Mouse (Mus musculus): Measurements from ENCODE around the gene Gm7358. TPM values are rescaled to one million over a fixed set of nuclear protein-coding genes. Genes with fewer than 3 reads are reported as not detected.
"Not testable (repeated sequence)": the region's sequence is repeated elsewhere in the genome, so short reads cannot be mapped to it uniquely, and the experiment has no call there.

The Gm7358 gene
- polyA plus RNA-seq (2012; rRNA removed): 23.7 and 24.0 TPM in 2 replicates

DNA sequence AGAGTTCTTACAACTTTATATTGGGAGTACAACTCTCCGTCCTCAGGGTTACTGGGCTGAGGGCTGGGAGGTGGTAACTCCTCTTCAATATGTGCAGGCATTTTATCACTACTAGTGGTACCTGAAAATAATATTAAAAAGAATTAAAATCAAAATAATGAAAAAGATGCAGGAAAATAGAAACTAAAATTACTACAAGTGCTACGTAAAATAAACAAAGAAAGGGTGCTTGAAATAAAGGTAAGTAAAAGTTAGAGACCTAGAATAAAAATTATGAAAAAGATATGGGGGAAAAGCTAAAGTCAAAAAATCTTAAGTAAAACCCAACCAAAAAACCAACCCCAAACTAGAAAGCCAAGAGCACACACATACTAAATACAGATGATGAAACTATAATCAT, at the start of gene Gm7358:
Gene Gm7358, minus strand, starts transcription at position 101 of the 400 bp plus-strand sequence.
- H3K4me1 ChIP-seq (ENCODE audit: control insufficient read depth, insufficient read depth, low read length); H3K27ac ChIP-seq (ENCODE audit: control insufficient read depth, insufficient read depth, low read depth, low read length); H3K36me3 ChIP-seq (ENCODE audit: control insufficient read depth, insufficient read depth, low read length); H3K4me3 ChIP-seq (ENCODE audit: control insufficient read depth, low read depth, low read length); H3K27me3 ChIP-seq (ENCODE audit: control insufficient read depth, insufficient read depth, low read length): not testable (repeated sequence)

DNA sequence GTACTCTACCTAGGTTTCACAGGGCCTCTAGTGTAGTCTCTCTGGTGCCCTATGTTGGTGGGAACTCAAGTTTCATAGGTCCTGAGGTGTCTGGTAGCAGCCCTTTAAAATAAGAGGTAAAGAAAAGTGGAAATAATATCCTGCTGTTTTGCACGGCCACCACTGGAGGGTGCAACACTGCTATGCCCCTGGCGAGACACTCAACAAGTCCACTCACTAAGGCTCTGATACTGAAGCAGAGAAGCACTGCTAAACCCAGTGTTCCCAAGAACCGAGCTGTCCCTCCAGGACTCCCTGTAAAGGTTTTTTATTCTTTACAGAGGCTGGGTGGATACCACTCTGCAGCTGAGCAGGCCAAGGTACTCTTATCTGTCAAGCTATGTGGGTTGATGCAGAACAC, 43.7 kb upstream of the Gm7358 start:
- not testable (repeated sequence) for H3K4me1 ChIP-seq (ENCODE audit: control insufficient read depth, insufficient read depth, low read length); H3K27ac ChIP-seq (ENCODE audit: control insufficient read depth, insufficient read depth, low read depth, low read length); H3K36me3 ChIP-seq (ENCODE audit: control insufficient read depth, insufficient read depth, low read length); H3K4me3 ChIP-seq (ENCODE audit: control insufficient read depth, low read depth, low read length); H3K27me3 ChIP-seq (ENCODE audit: control insufficient read depth, insufficient read depth, low read length)

DNA sequence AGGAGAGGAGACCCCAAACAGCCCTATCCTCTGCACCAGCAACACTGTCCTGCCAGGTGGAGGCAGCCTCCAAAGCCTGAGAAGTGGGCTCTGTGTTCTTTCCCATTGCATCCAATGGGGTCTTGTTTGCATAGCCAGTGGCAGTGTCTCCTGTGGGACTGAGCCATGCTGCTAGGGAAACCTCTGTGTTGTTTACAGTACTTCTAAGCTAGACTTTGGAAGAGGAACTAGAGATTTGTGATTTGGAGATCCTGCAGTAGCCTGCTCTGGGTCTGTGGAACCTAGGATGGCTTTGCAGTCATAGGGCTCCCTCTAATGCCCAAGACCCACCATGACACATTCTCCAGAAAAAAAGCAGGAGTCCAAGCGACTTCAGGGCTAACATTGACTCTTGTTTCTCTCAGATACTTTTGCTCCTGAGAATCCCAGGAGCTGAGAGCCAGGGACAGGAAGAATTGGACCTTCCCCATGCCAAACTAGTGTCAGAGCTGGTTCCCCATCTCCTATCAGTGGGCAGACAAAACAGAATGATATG, 42.2 kb upstream of the Gm7358 start:
- not testable (repeated sequence) for H3K4me1 ChIP-seq (ENCODE audit: control insufficient read depth, insufficient read depth, low read length); H3K27me3 ChIP-seq (ENCODE audit: control insufficient read depth, insufficient read depth, low read length)

DNA sequence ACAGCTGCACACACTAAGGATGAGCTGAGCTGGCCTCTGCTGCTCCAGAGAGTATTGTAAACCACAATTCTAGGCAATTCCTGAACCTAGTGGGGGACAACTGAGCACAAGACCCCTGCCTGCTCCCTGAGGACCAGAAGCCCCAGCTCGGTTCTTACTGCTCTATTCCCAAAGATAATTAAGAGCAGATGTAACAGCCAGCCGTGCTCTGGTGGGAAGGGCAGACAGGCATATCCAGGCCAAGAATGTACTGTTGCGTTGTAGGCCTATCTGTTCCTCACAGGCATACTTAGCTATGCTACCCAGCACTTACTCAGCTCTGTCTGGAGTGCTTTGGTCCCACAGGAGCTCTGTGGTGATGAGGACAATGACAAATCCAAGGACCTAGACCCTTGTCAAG, 40.6 kb upstream of the Gm7358 start:
- not testable (repeated sequence) for H3K4me1 ChIP-seq (ENCODE audit: control insufficient read depth, insufficient read depth, low read length); H3K27ac ChIP-seq (ENCODE audit: control insufficient read depth, insufficient read depth, low read depth, low read length); H3K36me3 ChIP-seq (ENCODE audit: control insufficient read depth, insufficient read depth, low read length); H3K4me3 ChIP-seq (ENCODE audit: control insufficient read depth, low read depth, low read length); H3K27me3 ChIP-seq (ENCODE audit: control insufficient read depth, insufficient read depth, low read length)

More for the DNA sequence above, 42.2 kb upstream of the Gm7358 start:
- H3K4me3 ChIP-seq (ENCODE audit: control insufficient read depth, low read depth, low read length); H3K27ac ChIP-seq (ENCODE audit: control insufficient read depth, insufficient read depth, low read depth, low read length); H3K36me3 ChIP-seq (ENCODE audit: control insufficient read depth, insufficient read depth, low read length): not testable (repeated sequence)

DNA sequence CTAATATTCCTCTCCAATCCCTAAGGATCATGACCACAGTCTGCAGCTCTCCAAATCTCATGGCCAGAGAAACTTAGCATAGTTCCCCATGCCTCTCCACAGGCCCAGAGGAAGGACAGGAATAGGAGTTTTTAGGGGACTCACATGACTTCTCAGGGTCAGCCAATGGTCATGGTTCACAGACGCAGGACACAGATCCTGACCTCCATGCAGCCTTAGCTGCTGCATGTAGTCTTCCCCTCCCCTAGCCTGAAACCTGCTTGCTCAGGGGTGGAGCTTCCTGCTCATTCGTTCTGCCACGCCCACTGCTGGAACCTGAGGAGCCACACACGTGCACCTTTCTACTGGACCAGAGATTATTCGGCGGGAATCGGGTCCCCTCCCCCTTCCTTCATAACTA, 34.8 kb upstream of the Gm7358 start:
- not testable (repeated sequence) for H3K27ac ChIP-seq (ENCODE audit: control insufficient read depth, insufficient read depth, low read depth, low read length); H3K4me1 ChIP-seq (ENCODE audit: control insufficient read depth, insufficient read depth, low read length); H3K4me3 ChIP-seq (ENCODE audit: control insufficient read depth, low read depth, low read length); H3K27me3 ChIP-seq (ENCODE audit: control insufficient read depth, insufficient read depth, low read length); H3K36me3 ChIP-seq (ENCODE audit: control insufficient read depth, insufficient read depth, low read length)

DNA sequence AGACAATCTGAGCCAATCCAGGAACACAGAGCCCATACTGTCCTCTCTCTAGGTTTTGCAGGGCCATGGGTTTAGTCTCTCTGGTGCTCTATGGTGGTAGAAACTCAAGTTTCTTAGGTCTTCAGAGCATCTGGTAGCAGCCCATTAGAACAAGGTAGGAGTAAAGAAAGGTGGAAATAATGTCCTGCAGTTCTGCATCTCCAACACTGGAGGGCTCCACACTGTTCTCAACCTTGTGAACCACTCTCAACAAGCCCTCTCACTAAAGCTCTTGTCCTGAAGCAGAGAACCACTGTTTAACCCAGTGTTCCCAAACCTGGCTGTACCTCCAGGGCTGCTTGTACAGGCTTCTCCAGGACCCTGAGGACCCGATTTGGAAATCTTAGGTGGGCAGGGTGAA, 27.3 kb upstream of the Gm7358 start:
- not testable (repeated sequence) for H3K4me3 ChIP-seq (ENCODE audit: control insufficient read depth, low read depth, low read length); H3K36me3 ChIP-seq (ENCODE audit: control insufficient read depth, insufficient read depth, low read length); H3K4me1 ChIP-seq (ENCODE audit: control insufficient read depth, insufficient read depth, low read length); H3K27ac ChIP-seq (ENCODE audit: control insufficient read depth, insufficient read depth, low read depth, low read length); H3K27me3 ChIP-seq (ENCODE audit: control insufficient read depth, insufficient read depth, low read length)

DNA sequence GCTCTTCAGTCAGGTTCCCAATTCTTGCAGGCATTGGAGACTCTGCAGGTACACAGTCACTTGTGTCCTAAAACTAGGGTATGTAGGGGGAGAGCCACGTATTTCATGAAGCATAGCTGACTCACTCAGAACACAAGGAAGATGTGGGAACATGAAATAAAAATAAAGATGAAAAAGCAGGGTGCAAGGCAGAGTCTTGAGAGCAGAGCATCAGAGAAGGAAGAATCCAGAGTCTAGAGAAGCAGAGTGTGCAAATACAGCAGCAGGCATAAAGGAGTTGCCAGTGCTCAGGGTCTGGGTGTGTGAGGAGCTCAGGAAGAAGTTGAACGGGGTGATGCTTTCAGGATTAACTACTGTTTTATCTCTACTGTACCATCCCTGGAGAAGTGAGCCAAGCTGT, 17.5 kb downstream of the Gm7358 start:
- not testable (repeated sequence) for H3K27me3 ChIP-seq (ENCODE audit: control insufficient read depth, insufficient read depth, low read length); H3K4me3 ChIP-seq (ENCODE audit: control insufficient read depth, low read depth, low read length); H3K27ac ChIP-seq (ENCODE audit: control insufficient read depth, insufficient read depth, low read depth, low read length); H3K4me1 ChIP-seq (ENCODE audit: control insufficient read depth, insufficient read depth, low read length); H3K36me3 ChIP-seq (ENCODE audit: control insufficient read depth, insufficient read depth, low read length)

DNA sequence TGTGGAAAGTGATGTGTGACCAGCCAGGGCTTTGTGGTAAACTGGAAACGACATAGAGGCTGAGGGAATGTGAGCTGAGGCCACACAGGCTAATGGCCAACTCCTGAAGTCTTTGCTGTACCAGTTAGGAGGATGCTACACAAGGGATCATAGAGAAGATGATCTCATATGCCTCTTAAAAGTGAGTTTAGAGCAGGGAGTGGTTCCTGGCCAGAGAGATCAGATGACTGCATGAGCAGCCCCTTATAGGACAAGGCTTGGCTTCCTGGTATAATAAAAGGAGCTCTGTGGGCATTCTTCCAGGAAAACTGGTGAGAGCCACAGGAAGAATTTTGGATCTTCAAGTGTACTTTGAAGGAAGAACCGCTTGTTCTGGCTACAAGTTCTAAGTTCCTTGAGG, 22.3 kb downstream of the Gm7358 start:
- not testable (repeated sequence) for H3K27ac ChIP-seq (ENCODE audit: control insufficient read depth, insufficient read depth, low read depth, low read length); H3K4me3 ChIP-seq (ENCODE audit: control insufficient read depth, low read depth, low read length); H3K36me3 ChIP-seq (ENCODE audit: control insufficient read depth, insufficient read depth, low read length); H3K4me1 ChIP-seq (ENCODE audit: control insufficient read depth, insufficient read depth, low read length); H3K27me3 ChIP-seq (ENCODE audit: control insufficient read depth, insufficient read depth, low read length)

DNA sequence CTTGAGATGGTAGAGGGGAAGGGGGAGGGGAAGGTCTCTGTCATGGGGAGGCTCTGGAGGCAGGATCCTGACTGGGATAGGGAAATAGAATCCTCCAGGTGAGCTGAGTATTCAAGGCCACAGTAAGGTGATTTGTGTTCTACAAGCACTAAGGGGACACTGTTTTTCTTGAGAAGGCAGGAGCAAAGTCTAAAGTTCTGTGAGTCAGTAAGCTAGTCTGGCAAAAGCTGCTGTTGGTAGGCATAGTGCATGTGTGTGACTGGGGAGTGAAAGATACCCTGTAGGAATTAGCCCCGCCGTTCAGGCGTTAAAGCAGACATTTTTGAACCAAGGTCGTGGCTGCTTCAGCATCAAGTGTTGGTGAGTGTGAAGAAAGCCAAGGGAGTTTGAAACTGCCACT, 23.2 kb downstream of the Gm7358 start:
- H3K4me3 ChIP-seq (ENCODE audit: control insufficient read depth, low read depth, low read length); H3K27me3 ChIP-seq (ENCODE audit: control insufficient read depth, insufficient read depth, low read length); H3K36me3 ChIP-seq (ENCODE audit: control insufficient read depth, insufficient read depth, low read length); H3K4me1 ChIP-seq (ENCODE audit: control insufficient read depth, insufficient read depth, low read length); H3K27ac ChIP-seq (ENCODE audit: control insufficient read depth, insufficient read depth, low read depth, low read length): not testable (repeated sequence)

Other genes with a start within 250 kb of the Gm7358 start
- 3.9 and 4.0 TPM in 2 replicates for gene Gm7168, start 111.2 kb downstream of the Gm7358 start, polyA plus RNA-seq (2012; rRNA removed)
- gene Gm7356, start 55.8 kb downstream of the Gm7358 start, polyA plus RNA-seq (2012; rRNA removed): 29.2 and 37.8 TPM in 2 replicates
- gene Dact2, start 144.8 kb upstream of the Gm7358 start, polyA plus RNA-seq (2012; rRNA removed): 7.6 and 8.3 TPM in 2 replicates
- 23.7 and 24.6 TPM in 2 replicates for gene Smoc2, start 220.0 kb upstream of the Gm7358 start, polyA plus RNA-seq (2012; rRNA removed)

Measured in testis, adult 2 months (tissue).